Mouse (Mus musculus): ENCODE data around the gene Cer1. TPM values are rescaled to one million over a fixed set of nuclear protein-coding genes. Genes with fewer than 3 reads are reported as not detected.

Gene Cer1
- polyA plus RNA-seq, 1 experiment from 2014 or later, result not detected

GRCm38 (mm10) chr4:82856986-82857385 is 28.0 kb downstream of the Cer1 start:
- WGBS, result 87% methylated on average over 3 of the region's 3 CpGs
- Histone ChIP-seq H3K36me3 (no peaks in the 10 kb centered on the region), H3K9ac (replicated peaks) (no peak overlapping the region), H3K4me3 (no peak overlapping the region), H3K4me1 (peaks cover 13% of the 10 kb centered on the region), H3K27ac (replicated peaks) (no peak overlapping the region), H3K4me2 (replicated peaks) (no peak overlapping the region), H3K27me3 (no peaks in the 10 kb centered on the region), H3K9me3 (no peaks in the 10 kb centered on the region)
- no peak for ATAC-seq (ENCODE audit: low FRiP score, low read depth)

- H3K4me2 ChIP-seq (replicated peaks), result no peak overlapping the region
- H3K4me1 ChIP-seq, result peaks cover 6% of the 10 kb centered on the region
- H3K9me3 ChIP-seq, result no peaks in the 10 kb centered on the region
- no peak overlapping the region for H3K27ac ChIP-seq (replicated peaks)
- WGBS, result 84% methylated on average over 2 of the region's 2 CpGs
- no peaks in the 10 kb centered on the region for H3K36me3 ChIP-seq
- no peaks in the 10 kb centered on the region for H3K27me3 ChIP-seq
- H3K4me3 ChIP-seq, result no peak overlapping the region
- no peak overlapping the region for H3K9ac ChIP-seq (replicated peaks)
- ATAC-seq (ENCODE audit: low FRiP score, low read depth), result no peak
These were observed 31.1 kb downstream of the Cer1 start for GRCm38 (mm10) chr4:82853809-82854208.

- Histone ChIP-seq H3K27me3 (no peaks in the 10 kb centered on the region), H3K4me1 (no peaks in the 10 kb centered on the region), H3K4me2 (replicated peaks) (no peak overlapping the region), H3K9me3 (no peaks in the 10 kb centered on the region), H3K4me3 (no peak overlapping the region), H3K9ac (replicated peaks) (no peak overlapping the region), H3K27ac (replicated peaks) (no peak overlapping the region), H3K36me3 (0 out of 2 replicates have a peak, but pooled peaks cover 2% of the 10 kb centered on the region)
- WGBS, result 55% methylated on average over 5 of the region's 5 CpGs
- ATAC-seq (ENCODE audit: low FRiP score, low read depth), result no peak
These were observed 36.3 kb downstream of the Cer1 start for GRCm38 (mm10) chr4:82848552-82849234.

- Histone ChIP-seq H3K36me3 (peaks cover 15% of the 10 kb centered on the region), H3K4me1 (no peaks in the 10 kb centered on the region), H3K4me3 (no peak overlapping the region), H3K4me2 (replicated peaks) (no peak overlapping the region), H3K9ac (replicated peaks) (no peak overlapping the region), H3K27me3 (no peaks in the 10 kb centered on the region), H3K9me3 (no peaks in the 10 kb centered on the region), H3K27ac (replicated peaks) (no peak overlapping the region)
- WGBS, result 86% methylated on average over 3 of the region's 3 CpGs
- no peak for ATAC-seq (ENCODE audit: low FRiP score, low read depth)
These were observed 47.3 kb downstream of the Cer1 start for GRCm38 (mm10) chr4:82837526-82838240.

Other genes starting within 250 kb of the Cer1 start
- gene Nfib, start 179.4 kb downstream of the Cer1 start, polyA plus RNA-seq (2016; fragmentation: Nextera tagmentation; extraction: Ambion mirVana), result 38.8 and 39.8 TPM in 2 replicates
- 20.5 and 21.1 TPM in 2 replicates for gene Zdhhc21, start 25.2 kb downstream of the Cer1 start, polyA plus RNA-seq (2016; fragmentation: Nextera tagmentation; extraction: Ambion mirVana)
- gene Frem1, start 167.2 kb upstream of the Cer1 start, polyA plus RNA-seq (2016; fragmentation: Nextera tagmentation; extraction: Ambion mirVana), result 5.0 and 7.4 TPM in 2 replicates

Measured in midbrain, embryonic 12.5 days (tissue).